Mouse (Mus musculus) brown adipose tissue, adult 24 weeks (tissue): ENCODE data around the gene Serpina3f. TPM values are rescaled to one million over a fixed set of nuclear protein-coding genes. Genes with fewer than 3 reads are reported as not detected.

Experiments used
- H3K27ac ChIP-seq: fragments of 200-500 bp; replicated peaks from 2 replicates; pipeline ENCODE4 v1.5.1; 2012; ENCODE audit warnings: low read depth, mild to moderate bottlenecking, low read length
- H3K4me1 ChIP-seq: fragments of 200-500 bp; 2 replicates; pipeline ENCODE4 v1.6.1; 2012; ENCODE audit warnings: low read length, mixed read lengths; ENCODE audit not compliant: control insufficient read depth, insufficient read depth, insufficient read length
- H3K4me3 ChIP-seq: fragments of 200-500 bp; 2 replicates; pipeline ENCODE4 v1.5.1; 2012; ENCODE audit warnings: low read depth, mild to moderate bottlenecking, low read length, moderate library complexity; ENCODE audit not compliant: insufficient read depth
- polyA plus RNA-seq: library from polyadenylated mRNA; stranded (reverse); fragments of >200 nt; gene quantifications from 2 replicates; pipeline ENCODE4 v1.2.4, GENCODE M21; 2012; ENCODE audit not compliant: missing spikeins, insufficient read depth, insufficient read length

Serpina3f gene
- not detected in 2 replicates for polyA plus RNA-seq

GRCm38 (mm10) chr12:104214445-104214753 is at the start of gene Serpina3f:
Serpina3f (plus strand) TSS chr12:104214544.
- Histone ChIP-seq H3K4me3 (no peak within 1 kb of the TSS), H3K4me1 (peaks cover 6% of the 10 kb centered on the region), H3K27ac (no peak within 1 kb of the TSS)

- no peak overlapping the region for H3K27ac ChIP-seq
Observed at GRCm38 (mm10) chr12:104174747-104175146, 39.6 kb upstream of the Serpina3f start.

GRCm38 (mm10) chr12:104175636-104176035 is 38.7 kb upstream of the Serpina3f start:
- 0 out of 2 replicates have a peak overlapping the region, but pooled peaks have one; percentile 13 for H3K27ac ChIP-seq
- H3K4me1 ChIP-seq = 0 out of 2 replicates have a peak, but pooled peaks cover 7% of the 10 kb centered on the region
- no peak overlapping the region for H3K4me3 ChIP-seq

More at GRCm38 (mm10) chr12:104174747-104175146, 39.6 kb upstream of the Serpina3f start:
- H3K4me1 ChIP-seq = 0 out of 2 replicates have a peak, but pooled peaks cover 7% of the 10 kb centered on the region
- no peak overlapping the region for H3K4me3 ChIP-seq

- no peak overlapping the region for H3K4me3 ChIP-seq
Observed at GRCm38 (mm10) chr12:104178577-104178976, 35.8 kb upstream of the Serpina3f start.

GRCm38 (mm10) chr12:104178987-104179386 is 35.4 kb upstream of the Serpina3f start:
- no peak overlapping the region for H3K27ac ChIP-seq
- 0 out of 2 replicates have a peak, but pooled peaks cover 7% of the 10 kb centered on the region for H3K4me1 ChIP-seq
- no peak overlapping the region for H3K4me3 ChIP-seq

More at GRCm38 (mm10) chr12:104178577-104178976, 35.8 kb upstream of the Serpina3f start:
- H3K27ac ChIP-seq = no peak overlapping the region
- 0 out of 2 replicates have a peak, but pooled peaks cover 7% of the 10 kb centered on the region for H3K4me1 ChIP-seq

- Histone ChIP-seq H3K4me3 (no peak overlapping the region), H3K4me1 (no peaks in the 10 kb centered on the region), H3K27ac (no peak overlapping the region)
Observed at GRCm38 (mm10) chr12:104185046-104185445, 29.3 kb upstream of the Serpina3f start.

GRCm38 (mm10) chr12:104186041-104186581 is 28.2 kb upstream of the Serpina3f start:
- Histone ChIP-seq H3K27ac (no peak overlapping the region), H3K4me3 (no peak overlapping the region), H3K4me1 (no peaks in the 10 kb centered on the region)

- H3K4me3 ChIP-seq = no peak overlapping the region
- H3K27ac ChIP-seq = no peak overlapping the region
- H3K4me1 ChIP-seq = no peaks in the 10 kb centered on the region
Observed at GRCm38 (mm10) chr12:104189246-104189645, 25.1 kb upstream of the Serpina3f start.

- H3K4me1 ChIP-seq = no peaks in the 10 kb centered on the region
- H3K4me3 ChIP-seq = no peak overlapping the region
- H3K27ac ChIP-seq = no peak overlapping the region
Observed at GRCm38 (mm10) chr12:104190852-104191251, 23.5 kb upstream of the Serpina3f start.

- Histone ChIP-seq H3K4me1 (peaks cover 6% of the 10 kb centered on the region), H3K27ac (no peak overlapping the region), H3K4me3 (no peak overlapping the region)
Observed at GRCm38 (mm10) chr12:104209149-104209548, 5.2 kb upstream of the Serpina3f start.

GRCm38 (mm10) chr12:104209802-104210201 is 4.5 kb upstream of the Serpina3f start:
- Histone ChIP-seq H3K27ac (no peak overlapping the region), H3K4me3 (no peak overlapping the region)

GRCm38 (mm10) chr12:104213689-104214444 is 477 bp upstream of the Serpina3f start:
- peaks cover 6% of the 10 kb centered on the region for H3K4me1 ChIP-seq
- no peak overlapping the region for H3K4me3 ChIP-seq
- H3K27ac ChIP-seq = no peak overlapping the region

More at GRCm38 (mm10) chr12:104209802-104210201, 4.5 kb upstream of the Serpina3f start:
- peaks cover 6% of the 10 kb centered on the region for H3K4me1 ChIP-seq

- H3K4me1 ChIP-seq = peaks cover 6% of the 10 kb centered on the region
- no peak overlapping the region for H3K27ac ChIP-seq
- H3K4me3 ChIP-seq = no peak overlapping the region
Observed at GRCm38 (mm10) chr12:104215249-104215648, 905 bp downstream of the Serpina3f start.

- peaks cover 7% of the 10 kb centered on the region for H3K4me1 ChIP-seq
- H3K27ac ChIP-seq = no peak overlapping the region
- H3K4me3 ChIP-seq = no peak overlapping the region
Observed at GRCm38 (mm10) chr12:104221616-104222015, 7.3 kb downstream of the Serpina3f start.

GRCm38 (mm10) chr12:104223690-104224089 is 9.3 kb downstream of the Serpina3f start:
- Histone ChIP-seq H3K4me1 (peaks cover 9% of the 10 kb centered on the region), H3K27ac (no peak overlapping the region), H3K4me3 (no peak overlapping the region)
